Mouse (Mus musculus) liver, adult 2 months (tissue): ENCODE results near the gene Kcnh2.

Experiments
- CTCF ChIP-seq: fragments of 200-500 bp; IDR thresholded peaks from 2 replicates; pipeline ENCODE4 v1.5.1; 2011; ENCODE audit warnings: low read depth, low read length, control low read depth
- POLR2A ChIP-seq: fragments of 200-500 bp; IDR thresholded peaks from 2 replicates; pipeline ENCODE4 v1.6.1; 2011; ENCODE audit warnings: low read length, control low read depth; ENCODE audit not compliant: insufficient read depth; ENCODE audit errors: extremely low read depth

GRCm38 (mm10) chr5:24284145-24284544, 67.3 kb downstream of the Kcnh2 start:
- TF ChIP-seq POLR2A (no peak), CTCF (no peak)
